Mouse (Mus musculus) C2C12 (cell line): ENCODE results near the gene Slc44a1.

ENCODE experiments used
- CEBPB ChIP-seq: IDR thresholded peaks from one replicate; pipeline ENCODE4 v1.6.1; 2011; ENCODE audit warnings: low read depth, mild to moderate bottlenecking, control low read depth, moderate library complexity
- CTCF ChIP-seq: IDR thresholded peaks from one replicate; pipeline ENCODE4 v1.5.1; 2011; ENCODE audit not compliant: control insufficient read depth, insufficient read depth, insufficient read length
- FOSL1 ChIP-seq: IDR thresholded peaks from one replicate; pipeline ENCODE4 v1.8.0; 2011; ENCODE audit warnings: mild to moderate bottlenecking, low read length; ENCODE audit not compliant: poor library complexity, insufficient read depth, severe bottlenecking
- MAX ChIP-seq: IDR thresholded peaks from one replicate; pipeline ENCODE4 v1.6.1; 2011; ENCODE audit warnings: mild to moderate bottlenecking, control low read depth
- MYOG ChIP-seq: IDR thresholded peaks from one replicate; pipeline ENCODE4 v1.6.1; 2011; ENCODE audit not compliant: control insufficient read depth, insufficient read length; ENCODE audit errors: extremely low read depth
- USF1 ChIP-seq: IDR thresholded peaks from one replicate; pipeline ENCODE4 v1.6.1; 2011; ENCODE audit warnings: low read depth, mild to moderate bottlenecking, control low read depth, moderate library complexity

DNA sequence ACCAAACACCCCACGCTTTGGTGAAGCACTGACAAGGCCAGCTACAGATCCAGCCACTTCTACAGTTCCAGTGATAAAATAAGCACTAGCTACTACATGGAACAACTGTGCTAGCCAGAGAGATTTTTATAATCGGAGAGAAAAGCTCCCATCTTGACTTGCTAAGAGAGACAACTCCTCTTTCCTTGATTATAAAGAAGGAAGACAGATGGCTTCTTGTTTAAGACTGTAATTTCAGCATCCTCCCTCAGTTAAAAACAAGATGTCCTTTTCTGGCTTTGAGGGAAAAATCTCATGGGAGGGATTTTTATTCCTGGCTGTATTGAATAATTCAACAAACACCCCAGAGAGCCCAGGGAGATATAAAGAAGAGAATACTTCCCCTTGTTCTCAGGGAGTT lies 1.8 kb upstream of the Slc44a1 start:
- no peak for TF ChIP-seq CTCF
- no peak for TF ChIP-seq MAX
- TF ChIP-seq CEBPB = no peak
- TF ChIP-seq MYOG = no peak
- no peak for TF ChIP-seq FOSL1
- TF ChIP-seq USF1 = no peak
